Mouse (Mus musculus) left cerebral cortex, adult 2 months (tissue): Measurements from ENCODE around the gene Ninj2. TPM values are rescaled to one million over a fixed set of nuclear protein-coding genes. Genes with fewer than 3 reads are reported as not detected.

ENCODE experiments used
- DNase-seq, 2 experiments: peaks; one replicate each; pipeline ENCODE4 v3.0.0; 2021 to 2022; ENCODE audit warnings: low spot score in 2 of 2, mixed read lengths in 1 of 2; ENCODE audit errors: extremely low spot score in 1 of 2
- H3K27ac ChIP-seq: fragments of 200-600 bp; 2 replicates; pipeline ENCODE4 v1.8.1; 2022
- H3K4me3 ChIP-seq: fragments of 200-600 bp; 2 replicates; pipeline ENCODE4 v1.8.1; 2022
- CTCF ChIP-seq: fragments of 200-600 bp; IDR thresholded peaks from 2 replicates; pipeline ENCODE4 v1.8.1; 2022; ENCODE audit warnings: antibody characterized with exemption, mild to moderate bottlenecking, moderate library complexity
- intact Hi-C: fragments of 180-260 bp; cut with DNase I; formaldehyde crosslinking; loops from one replicate; pipeline ENCODE4 v1.15.1; 2025
- total RNA-seq, 2 experiments: library from RNA; stranded (reverse); gene quantifications; 2 replicates each; pipeline ENCODE4 v1.2.3; 2021

Ninj2 gene
- total RNA-seq, 2 experiments from 2014 or later: 0.56 to 1.3 TPM

- H3K27ac ChIP-seq: no peak overlapping the region
- no peak overlapping the region for H3K4me3 ChIP-seq
- TF ChIP-seq CTCF: no peak
- intact Hi-C loops: no loop called here
- no peak for DNase-seq
Observed at GRCm38 (mm10) chr6:120148716-120149392, 55.7 kb downstream of the Ninj2 start.

GRCm38 (mm10) chr6:120149458-120150120, 56.4 kb downstream of the Ninj2 start:
- intact Hi-C loops: no loop called here
- Histone ChIP-seq H3K4me3 (no peak overlapping the region), H3K27ac (no peak overlapping the region)
- no peak for DNase-seq
- TF ChIP-seq CTCF: no peak

GRCm38 (mm10) chr6:120150206-120150605, 57.1 kb downstream of the Ninj2 start:
- H3K4me3 ChIP-seq: no peak overlapping the region
- no peak overlapping the region for H3K27ac ChIP-seq
- no peak for TF ChIP-seq CTCF
- no peak for DNase-seq
- intact Hi-C loops: no loop called here

- TF ChIP-seq CTCF: no peak
- no peak overlapping the region for H3K4me3 ChIP-seq
- intact Hi-C loops: no loop called here
- no peak overlapping the region for H3K27ac ChIP-seq
- DNase-seq: no peak
Observed at GRCm38 (mm10) chr6:120151616-120152053, 58.5 kb downstream of the Ninj2 start.

- TF ChIP-seq CTCF: no peak
- intact Hi-C loops: no loop called here
- DNase-seq: no peak
- Histone ChIP-seq H3K27ac (no peak overlapping the region), H3K4me3 (no peak overlapping the region)
Observed at GRCm38 (mm10) chr6:120152739-120153696, 59.9 kb downstream of the Ninj2 start.

- H3K27ac ChIP-seq: no peak overlapping the region
- TF ChIP-seq CTCF: no peak
- intact Hi-C loops: no loop called here
- no peak for DNase-seq
- no peak overlapping the region for H3K4me3 ChIP-seq
Observed at GRCm38 (mm10) chr6:120154526-120155309, 61.6 kb downstream of the Ninj2 start.

GRCm38 (mm10) chr6:120155510-120155909, 62.4 kb downstream of the Ninj2 start:
- Histone ChIP-seq H3K27ac (no peak overlapping the region), H3K4me3 (no peak overlapping the region)
- TF ChIP-seq CTCF: no peak
- intact Hi-C loops: no loop called here
- no peak for DNase-seq

GRCm38 (mm10) chr6:120157479-120157878, 64.3 kb downstream of the Ninj2 start:
- Histone ChIP-seq H3K27ac (no peak overlapping the region), H3K4me3 (no peak overlapping the region)
- intact Hi-C loops: no loop called here
- DNase-seq: no peak
- no peak for TF ChIP-seq CTCF

- no peak overlapping the region for H3K4me3 ChIP-seq
- peak; percentile 50 to 59 for DNase-seq
- intact Hi-C loops: loop anchor here (2.0 kb wide), 1 partner anchor 51 kb away; no protein-coding TSS in a partner anchor
- H3K27ac ChIP-seq: peak overlapping the region; percentile 30; the same call in 1 of the 2 replicates
- no peak for TF ChIP-seq CTCF
Observed at GRCm38 (mm10) chr6:120159133-120159901, 66.2 kb downstream of the Ninj2 start.

GRCm38 (mm10) chr6:120162928-120163327, 69.8 kb downstream of the Ninj2 start:
- intact Hi-C loops: no loop called here
- no peak for TF ChIP-seq CTCF
- Histone ChIP-seq H3K27ac (no peak overlapping the region), H3K4me3 (no peak overlapping the region)
- DNase-seq: no peak
